Mouse (Mus musculus) ES-Bruce4 (cell line): ENCODE measurements around the gene Nop56. TPM values are rescaled to one million over a fixed set of nuclear protein-coding genes. Genes with fewer than 3 reads are reported as not detected.

ENCODE experiments used
- H3K27ac ChIP-seq: 2 replicates; pipeline ENCODE4 v1.5.1; 2012; ENCODE audit warnings: low read length, inconsistent platforms; ENCODE audit not compliant: insufficient read depth
- H3K27me3 ChIP-seq: 2 replicates; pipeline ENCODE4 v1.6.1; 2012; ENCODE audit warnings: mild to moderate bottlenecking, low read length, inconsistent platforms; ENCODE audit not compliant: control insufficient read depth, poor library complexity, insufficient read depth, severe bottlenecking
- H3K36me3 ChIP-seq: 2 replicates; pipeline ENCODE4 v1.6.1; 2012; ENCODE audit warnings: inconsistent platforms, mild to moderate bottlenecking, low read length, moderate library complexity; ENCODE audit not compliant: control insufficient read depth, poor library complexity, insufficient read depth, severe bottlenecking
- H3K4me1 ChIP-seq: one replicate; pipeline ENCODE4 v1.8.1; 2011; ENCODE audit warnings: low read length; ENCODE audit not compliant: control insufficient read depth, insufficient read depth
- H3K4me3 ChIP-seq: 2 replicates; pipeline ENCODE4 v1.5.1; 2011; ENCODE audit warnings: low read depth, mild to moderate bottlenecking, low read length
- H3K9ac ChIP-seq: 2 replicates; pipeline ENCODE4 v1.6.1; 2012; ENCODE audit warnings: low read depth, mild to moderate bottlenecking, inconsistent platforms; ENCODE audit not compliant: poor library complexity, severe bottlenecking
- H3K9me3 ChIP-seq: replicated peaks from 2 replicates; pipeline ENCODE4 v1.6.1; 2012; ENCODE audit warnings: mild to moderate bottlenecking, low read length, inconsistent platforms; ENCODE audit not compliant: control insufficient read depth, poor library complexity, insufficient read depth, severe bottlenecking
- CTCF ChIP-seq: IDR thresholded peaks from one replicate; pipeline ENCODE4 v1.8.1; 2011; ENCODE audit warnings: low read depth, low read length
- EP300 ChIP-seq: IDR thresholded peaks from 2 replicates; pipeline ENCODE4 v1.6.1; 2011; ENCODE audit warnings: low read depth, low read length; ENCODE audit not compliant: insufficient read depth
- POLR2A ChIP-seq: IDR thresholded peaks from one replicate; pipeline ENCODE4 v1.8.1; 2011; ENCODE audit warnings: low read length; ENCODE audit not compliant: insufficient read depth
- polyA plus RNA-seq: library from polyadenylated mRNA; stranded (reverse); fragments of >200 nt; gene quantifications from 2 replicates; pipeline ENCODE4 v1.2.4, GENCODE M21; 2011; ENCODE audit warnings: low read depth; ENCODE audit not compliant: missing spikeins, insufficient read depth, insufficient read length

Gene Nop56
- polyA plus RNA-seq: 387 and 404 TPM in 2 replicates

- TF ChIP-seq CTCF (no peak), POLR2A (peak; percentile 98), EP300 (0 out of 2 replicates have a peak, but pooled peaks have one; percentile 31)
- Histone ChIP-seq H3K36me3 (peaks cover 42% of the 10 kb centered on the region), H3K4me3 (peak within 1 kb of the TSS; percentile 100), H3K9ac (peak within 1 kb of the TSS; percentile 85), H3K27ac (peak within 1 kb of the TSS; percentile 55), H3K4me1 (no peaks in the 10 kb centered on the region), H3K9me3 (no peaks in the 10 kb centered on the region), H3K27me3 (no peaks in the 10 kb centered on the region)
Measured at GRCm38 (mm10) chr2:130274149-130274861, at the start of gene Nop56. Gene Nop56, plus strand, starts transcription at chr2:130274430.

- no peak overlapping the region for H3K4me3 ChIP-seq
- H3K27ac ChIP-seq: no peak overlapping the region
- H3K9me3 ChIP-seq: no peaks in the 10 kb centered on the region; the same call in 1 of the 2 replicates
- H3K9ac ChIP-seq: no peak overlapping the region
- no peaks in the 10 kb centered on the region for H3K36me3 ChIP-seq
- no peaks in the 10 kb centered on the region for H3K4me1 ChIP-seq
- no peaks in the 10 kb centered on the region for H3K27me3 ChIP-seq
- no peak for TF ChIP-seq POLR2A
- no peak for TF ChIP-seq EP300
- no peak for TF ChIP-seq CTCF
Measured at GRCm38 (mm10) chr2:130246912-130247311, 27.3 kb upstream of the Nop56 start.

DNA sequence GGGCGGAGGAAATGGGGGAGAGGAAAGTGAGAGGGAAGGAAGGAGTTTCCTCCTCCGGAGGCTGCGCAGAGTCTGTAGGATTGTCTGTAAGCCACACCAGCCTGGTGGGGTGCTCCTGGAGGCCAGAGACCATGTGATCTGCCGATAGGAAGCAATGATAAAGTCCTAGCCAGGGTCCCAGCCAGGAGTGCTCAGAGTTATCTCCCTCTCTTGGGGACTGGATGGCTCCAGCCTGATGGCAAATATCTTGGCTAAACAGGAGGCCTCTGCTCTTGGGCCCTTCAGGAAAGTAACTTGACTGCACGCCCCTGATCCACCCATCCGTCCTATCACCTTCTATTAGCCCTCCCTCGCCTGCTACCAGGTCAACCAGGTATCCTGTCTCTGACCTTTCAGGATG, 26.0 kb upstream of the Nop56 start:
- TF ChIP-seq POLR2A (no peak), EP300 (no peak), CTCF (no peak)
- Histone ChIP-seq H3K4me1 (no peaks in the 10 kb centered on the region), H3K27ac (no peak overlapping the region), H3K4me3 (no peak overlapping the region), H3K36me3 (no peaks in the 10 kb centered on the region), H3K9me3 (no peaks in the 10 kb centered on the region; the same call in 1 of the 2 replicates), H3K27me3 (no peaks in the 10 kb centered on the region), H3K9ac (no peak overlapping the region)

- Histone ChIP-seq H3K9ac (no peak overlapping the region), H3K4me3 (no peak overlapping the region), H3K36me3 (no peaks in the 10 kb centered on the region), H3K9me3 (no peaks in the 10 kb centered on the region), H3K27ac (no peak overlapping the region), H3K4me1 (no peaks in the 10 kb centered on the region), H3K27me3 (no peaks in the 10 kb centered on the region)
- TF ChIP-seq CTCF: no peak
- no peak for TF ChIP-seq POLR2A
Measured at GRCm38 (mm10) chr2:130256762-130257161, 17.5 kb upstream of the Nop56 start.

- no peak overlapping the region for H3K9ac ChIP-seq
- H3K9me3 ChIP-seq: no peaks in the 10 kb centered on the region
- no peaks in the 10 kb centered on the region for H3K4me1 ChIP-seq
- no peak overlapping the region for H3K4me3 ChIP-seq
- H3K27ac ChIP-seq: no peak overlapping the region
- H3K36me3 ChIP-seq: no peaks in the 10 kb centered on the region
- TF ChIP-seq CTCF: no peak
- TF ChIP-seq EP300: no peak
- no peak for TF ChIP-seq POLR2A
- no peaks in the 10 kb centered on the region for H3K27me3 ChIP-seq
Measured at GRCm38 (mm10) chr2:130260822-130261221, 13.4 kb upstream of the Nop56 start.

DNA sequence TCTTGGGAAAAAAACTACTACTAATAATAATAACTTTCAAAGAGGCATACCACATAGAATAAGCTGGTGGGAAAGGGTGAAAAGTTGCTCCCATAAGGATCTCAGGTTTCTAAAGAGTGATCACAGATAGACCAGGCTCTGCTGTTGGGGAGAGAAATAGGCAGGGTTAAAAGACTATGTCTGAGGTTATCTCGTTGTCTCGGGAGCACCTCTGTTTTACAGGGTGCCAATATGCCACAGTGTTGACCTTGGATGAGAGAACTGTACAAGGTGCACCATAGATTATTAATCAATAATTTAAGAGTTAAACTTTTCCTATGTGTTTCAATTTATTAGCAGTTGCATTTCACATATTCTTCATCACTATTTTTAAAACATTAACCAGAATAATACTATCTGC, 12.3 kb upstream of the Nop56 start:
- no peaks in the 10 kb centered on the region for H3K4me1 ChIP-seq
- H3K27me3 ChIP-seq: no peaks in the 10 kb centered on the region
- H3K36me3 ChIP-seq: no peaks in the 10 kb centered on the region
- no peak overlapping the region for H3K27ac ChIP-seq
- H3K9me3 ChIP-seq: no peaks in the 10 kb centered on the region
- H3K4me3 ChIP-seq: no peak overlapping the region
- no peak overlapping the region for H3K9ac ChIP-seq
- TF ChIP-seq POLR2A: no peak
